In genomic region chr7:36698589-36698946, GRCm38 (mm10) we compare ENCODE assay signal across 8 mouse cellular contexts. TPM values are rescaled to one million over a fixed set of nuclear protein-coding genes. Genes with fewer than 3 reads are reported as not detected.
DNase-seq lines count a peak whose midpoint lies in the region; ATAC-seq and TF ChIP-seq lines count a peak whose summit lies in the region.

No protein-coding gene starts in this region.

- H3K27ac ChIP-seq in lung, postnatal 0 days (ENCODE audit: low read length): peak overlapping the region; percentile 85
- peak overlapping the region; percentile 94 for H3K27ac ChIP-seq in limb, embryonic 10.5 days
- no peak overlapping the region for H3K27ac ChIP-seq in small intestine, adult 2 months (ENCODE audit: insufficient read depth, low read depth, low read length)

- H3K27me3 ChIP-seq in lung, postnatal 0 days (replicated peaks; ENCODE audit: insufficient read depth, low read length): peaks cover 18% of the 10 kb centered on the region
- peaks cover 26% of the 10 kb centered on the region for H3K27me3 ChIP-seq in limb, embryonic 10.5 days (ENCODE audit: low read depth, poor library complexity, severe bottlenecking)
- H3K27me3 ChIP-seq in small intestine, adult 2 months (ENCODE audit: control insufficient read depth, insufficient read depth, low read length): peaks cover 17% of the 10 kb centered on the region; the same call in 1 of the 2 replicates

- TF ChIP-seq EP300 in lung, postnatal 0 days (IDR thresholded peaks at IDR 0.05): no peak

- H3K36me3 ChIP-seq in lung, postnatal 0 days (ENCODE audit: insufficient read depth, low read length): no peaks in the 10 kb centered on the region
- H3K36me3 ChIP-seq in limb, embryonic 10.5 days: peaks cover 10% of the 10 kb centered on the region
- H3K36me3 ChIP-seq in small intestine, adult 2 months (ENCODE audit: control insufficient read depth, insufficient read depth, low read length): no peaks in the 10 kb centered on the region

- ATAC-seq in lung, postnatal 0 days: no peak

- no peak for TF ChIP-seq CTCF in lung, postnatal 0 days (IDR thresholded peaks at IDR 0.05)
- TF ChIP-seq CTCF in small intestine, adult 2 months (IDR thresholded peaks at IDR 0.05; ENCODE audit: extremely low read depth, insufficient read length, insufficient replicate concordance, low read depth, low read length): no peak

- H3K4me1 ChIP-seq in lung, postnatal 0 days (ENCODE audit: insufficient read depth, low read depth, low read length): no peaks in the 10 kb centered on the region; the same call in 1 of the 2 replicates
- peaks cover 68% of the 10 kb centered on the region for H3K4me1 ChIP-seq in limb, embryonic 10.5 days
- H3K4me1 ChIP-seq in small intestine, adult 2 months (ENCODE audit: control insufficient read depth, insufficient read depth, insufficient read length, low read length): peaks cover 3% of the 10 kb centered on the region

- WGBS in lung, postnatal 0 days: under 1% methylated on average over 16 of the region's 16 CpGs
- under 1% methylated on average over 16 of the region's 16 CpGs for WGBS in limb, embryonic 10.5 days
- 6% methylated on average over 16 of the region's 16 CpGs for WGBS in small intestine, adult 2 months

- H3K9ac ChIP-seq in lung, postnatal 0 days (replicated peaks; ENCODE audit: low read depth): peak overlapping the region; percentile 36; the same call in 1 of the 2 replicates

- DNase-seq in cerebellum, adult 11 months: peak; percentile 27
- no peak for DNase-seq in cerebellum, postnatal 10 days
- no peak for DNase-seq in lung, postnatal 0 days (ENCODE audit: low spot score)
- no peak for DNase-seq in lung, postnatal 14 days
- no peak for DNase-seq in limb, embryonic 10.5 days (ENCODE audit: low spot score)
- DNase-seq in frontal cortex, postnatal 36 days (ENCODE audit: low spot score in 2 of 2): no peak
- no peak for DNase-seq in layer of hippocampus, adult 18-20 months (ENCODE audit: low spot score in 2 of 2)

- no peak for TF ChIP-seq POLR2A in small intestine, adult 2 months (IDR thresholded peaks at IDR 0.05; ENCODE audit: low read depth, low read length)

- peak overlapping the region; percentile 71 for H3K4me2 ChIP-seq in lung, postnatal 0 days (replicated peaks; ENCODE audit: low read depth, low read length)

- peak overlapping the region; percentile 74 for H3K4me3 ChIP-seq in lung, postnatal 0 days (ENCODE audit: low read depth, low read length)
- H3K4me3 ChIP-seq in limb, embryonic 10.5 days: peak overlapping the region; percentile 87
- H3K4me3 ChIP-seq in small intestine, adult 2 months (ENCODE audit: low read depth, low read length): peak overlapping the region; percentile 70

- no peaks in the 10 kb centered on the region for H3K9me3 ChIP-seq in lung, postnatal 0 days (ENCODE audit: low read length)
- H3K9me3 ChIP-seq in limb, embryonic 10.5 days (replicated peaks): no peaks in the 10 kb centered on the region

RNA-seq across cellular contexts. Expression of gene Tshz3, which starts 0.7 kb away (rescaled TPM):
- 4.1 and 5.8 TPM in 2 replicates for polyA plus RNA-seq in lung, postnatal 0 days (2015; fragmentation: Nextera tagmentation; extraction: Ambion mirVana)
- 9.2 and 10.6 TPM in 2 replicates for polyA plus RNA-seq in limb, embryonic 10.5 days (2016; fragmentation: Nextera tagmentation; extraction: Ambion mirVana)
- 1.3 and 2.2 TPM in 2 replicates for polyA plus RNA-seq in small intestine, adult 2 months (2012; rRNA removed)
- total RNA-seq in layer of hippocampus, adult 18-20 months (2021): 10 to 100 TPM; 13.0 to 16.5 TPM
